Mouse (Mus musculus) kidney, postnatal 10 days (tissue): ENCODE data around the gene Slc17a9.

ENCODE experiments used
- DNase-seq: peaks from one replicate; pipeline ENCODE4 v3.0.0; 2021; ENCODE audit warnings: mixed read lengths

Slc17a9 gene

GRCm38 (mm10) chr2:180755896-180756295, 30.8 kb downstream of the Slc17a9 start:
- DNase-seq, result peak; percentile 87

GRCm38 (mm10) chr2:180756786-180757185, 31.7 kb downstream of the Slc17a9 start:
- no peak for DNase-seq

- no peak for DNase-seq
Measured at GRCm38 (mm10) chr2:180758513-180759263, 33.6 kb downstream of the Slc17a9 start.

- DNase-seq, result no peak
Measured at GRCm38 (mm10) chr2:180764986-180765385, 39.9 kb downstream of the Slc17a9 start.

GRCm38 (mm10) chr2:180765713-180766112, 40.6 kb downstream of the Slc17a9 start:
- DNase-seq, result no peak

- DNase-seq, result no peak
Measured at GRCm38 (mm10) chr2:180775223-180775622, 50.2 kb downstream of the Slc17a9 start.

GRCm38 (mm10) chr2:180775641-180776040, 50.6 kb downstream of the Slc17a9 start:
- DNase-seq, result no peak

GRCm38 (mm10) chr2:180776793-180777192, 51.7 kb downstream of the Slc17a9 start, which contains the start of gene Bhlhe23:
Bhlhe23 (minus strand) TSS chr2:180776900.
- DNase-seq, result no peak

GRCm38 (mm10) chr2:180779226-180780104, 54.4 kb downstream of the Slc17a9 start:
- DNase-seq, result peak; percentile 68

GRCm38 (mm10) chr2:180780282-180780681, 55.2 kb downstream of the Slc17a9 start:
- no peak for DNase-seq

- DNase-seq, result peak; percentile 61
Measured at GRCm38 (mm10) chr2:180786732-180787131, 61.7 kb downstream of the Slc17a9 start.

GRCm38 (mm10) chr2:180787566-180788232, 62.6 kb downstream of the Slc17a9 start:
- DNase-seq, result no peak

GRCm38 (mm10) chr2:180788386-180788785, 63.3 kb downstream of the Slc17a9 start:
- no peak for DNase-seq

- DNase-seq, result peak; percentile 22
Measured at GRCm38 (mm10) chr2:180788843-180789242, 63.8 kb downstream of the Slc17a9 start.

GRCm38 (mm10) chr2:180791674-180792073, 66.6 kb downstream of the Slc17a9 start:
- DNase-seq, result peak; percentile 69
